ENCODE assay signal across 8 mouse cellular contexts in genomic region chr4:150212553-150212971, GRCm38 (mm10). TPM values are rescaled to one million over a fixed set of nuclear protein-coding genes. Genes with fewer than 3 reads are reported as not detected.
DNase-seq lines count a peak whose midpoint lies in the region; ATAC-seq and TF ChIP-seq lines count a peak whose summit lies in the region.

No protein-coding gene starts in this region.

- H3K4me1 ChIP-seq in ES-E14 (ENCODE audit: control insufficient read depth in 2 of 2, insufficient read depth in 2 of 2, low read length in 2 of 2, poor library complexity in 1 of 2): peaks cover 0 to 9% of the 10 kb centered on the region in 2 experiments; a peak in 2 of 4 replicates
- no peaks in the 10 kb centered on the region for H3K4me1 ChIP-seq in embryonic facial prominence, embryonic 11.5 days (ENCODE audit: control insufficient read depth, insufficient read depth, low read length)
- H3K4me1 ChIP-seq in limb, embryonic 10.5 days: peaks cover 20% of the 10 kb centered on the region

- peak overlapping the region; percentile 24; the same call in 1 of the 2 replicates for H3K27ac ChIP-seq in ES-E14 (ENCODE audit: insufficient read depth, low read depth, low read length, poor library complexity, severe bottlenecking)
- H3K27ac ChIP-seq in embryonic facial prominence, embryonic 11.5 days (replicated peaks; ENCODE audit: low read depth, low read length): no peak overlapping the region
- peak overlapping the region; percentile 83 for H3K27ac ChIP-seq in limb, embryonic 10.5 days
- no peak overlapping the region for H3K27ac ChIP-seq in left cerebral cortex, adult 2 months

- DNase-seq in 3T3-L1 (ENCODE audit: low read depth, low spot score): peak; percentile 48
- DNase-seq in ES-E14 (ENCODE audit: low read depth, low spot score): peak; percentile 84
- peak; percentile 90 for DNase-seq in embryonic facial prominence, embryonic 11.5 days (ENCODE audit: low spot score)
- DNase-seq in heart, postnatal 14 days: peak; percentile 28 to 54
- DNase-seq in limb, embryonic 10.5 days (ENCODE audit: low spot score): peak; percentile 80
- peak; percentile 83 for DNase-seq in mesoderm, embryonic 11.5 days (ENCODE audit: low read depth, low spot score)
- DNase-seq in spleen, postnatal 4 days (ENCODE audit: low spot score in 2 of 2): peak; percentile 43 to 71
- no peak for DNase-seq in left cerebral cortex, adult 2 months (ENCODE audit: extremely low spot score in 1 of 2, low spot score in 2 of 2)

- no peaks in the 10 kb centered on the region for H3K9me3 ChIP-seq in ES-E14 (ENCODE audit: control insufficient read depth, insufficient read depth, low read depth, low read length)
- no peaks in the 10 kb centered on the region for H3K9me3 ChIP-seq in embryonic facial prominence, embryonic 11.5 days (replicated peaks; ENCODE audit: control insufficient read depth, low read length)
- no peaks in the 10 kb centered on the region for H3K9me3 ChIP-seq in limb, embryonic 10.5 days (replicated peaks)

- peak overlapping the region; percentile 57 to 76 for H3K4me3 ChIP-seq in ES-E14 (ENCODE audit: insufficient read depth in 1 of 2, low read depth in 1 of 2, low read length in 2 of 2, poor library complexity in 1 of 2, severe bottlenecking in 1 of 2)
- peak overlapping the region; percentile 14; the same call in 1 of the 2 replicates for H3K4me3 ChIP-seq in embryonic facial prominence, embryonic 11.5 days (ENCODE audit: low read depth, low read length)
- peak overlapping the region; percentile 45 for H3K4me3 ChIP-seq in limb, embryonic 10.5 days
- no peak overlapping the region for H3K4me3 ChIP-seq in left cerebral cortex, adult 2 months

- no peaks in the 10 kb centered on the region for H3K27me3 ChIP-seq in embryonic facial prominence, embryonic 11.5 days (ENCODE audit: control insufficient read depth, insufficient read depth, low read length)
- no peaks in the 10 kb centered on the region for H3K27me3 ChIP-seq in limb, embryonic 10.5 days (ENCODE audit: low read depth, poor library complexity, severe bottlenecking)

- peak overlapping the region; percentile 44 for H3K4me2 ChIP-seq in embryonic facial prominence, embryonic 11.5 days (ENCODE audit: low read depth, low read length)

- no peak for TF ChIP-seq CTCF in left cerebral cortex, adult 2 months (IDR thresholded peaks at IDR 0.05)

- under 1% methylated on average over 15 of the region's 15 CpGs for WGBS in embryonic facial prominence, embryonic 11.5 days
- WGBS in limb, embryonic 10.5 days: under 1% methylated on average over 15 of the region's 15 CpGs

- H3K36me3 ChIP-seq in ES-E14 (ENCODE audit: control insufficient read depth, insufficient read depth, low read length, poor library complexity, severe bottlenecking): no peaks in the 10 kb centered on the region
- H3K36me3 ChIP-seq in embryonic facial prominence, embryonic 11.5 days (replicated peaks; ENCODE audit: control insufficient read depth, insufficient read depth, low read depth, low read length): no peaks in the 10 kb centered on the region
- H3K36me3 ChIP-seq in limb, embryonic 10.5 days: no peaks in the 10 kb centered on the region

- H3K9ac ChIP-seq in ES-E14 (ENCODE audit: insufficient read depth, low read depth, low read length, poor library complexity, severe bottlenecking): peak overlapping the region; percentile 82
- H3K9ac ChIP-seq in embryonic facial prominence, embryonic 11.5 days (replicated peaks; ENCODE audit: low read length): peak overlapping the region; percentile 43

- ATAC-seq in embryonic facial prominence, embryonic 11.5 days (replicated peaks; ENCODE audit: insufficient number of reproducible peaks, low FRiP score, low TSS enrichment, low read depth): peak; percentile 71

- in situ Hi-C loops in ES-E14 (cut with MboI; ENCODE audit: low sequenced_read_pairs in 2 of 2, unreplicated experiment in 2 of 2): no loop called here

- intact Hi-C loops in heart, postnatal 14 days (cut with DNase I): no loop called here
- intact Hi-C loops in left cerebral cortex, adult 2 months (cut with DNase I): no loop called here

TF ChIP-seq in ES-E14, 5 proteins besides CTCF, POLR2A, EP300 and RAD21:
- TF ChIP-seq MAFK (IDR thresholded peaks at IDR 0.05; ENCODE audit: insufficient read depth, low read depth, low read length): no peak
- peak; percentile 71 for TF ChIP-seq CHD2 (IDR thresholded peaks at IDR 0.05; ENCODE audit: low read depth, low read length)
- no peak for TF ChIP-seq ZC3H11A (IDR thresholded peaks at IDR 0.05; ENCODE audit: borderline replicate concordance, low read depth, low read length)
- TF ChIP-seq ZNF384 (IDR thresholded peaks at IDR 0.05; ENCODE audit: low read depth, low read length): no peak
- TF ChIP-seq HCFC1 (IDR thresholded peaks at IDR 0.05; ENCODE audit: borderline replicate concordance, insufficient read depth, low read length): no peak

RNA-seq across cellular contexts. Expression of gene Car6, which starts 11.4 kb away (rescaled TPM):
- 0.18 and 0.21 TPM in 2 replicates for total RNA-seq in ES-E14 (2012; rRNA removed)
- polyA plus RNA-seq in embryonic facial prominence, embryonic 11.5 days (2014; fragmentation: Nextera tagmentation; extraction: Ambion mirVana): 0.18 TPM in 1 of 2 replicates, not detected in the other
- not detected for total RNA-seq in heart, postnatal 14 days (2021)
- not detected in 2 replicates for polyA plus RNA-seq in limb, embryonic 10.5 days (2016; fragmentation: Nextera tagmentation; extraction: Ambion mirVana)
- not detected for total RNA-seq in left cerebral cortex, adult 2 months (2021)

RNA-seq across cellular contexts. Expression of gene Eno1, which starts 24.0 kb away (rescaled TPM):
- total RNA-seq in ES-E14 (2012; rRNA removed): 824 and 994 TPM in 2 replicates
- 1,873 and 2,043 TPM in 2 replicates for polyA plus RNA-seq in embryonic facial prominence, embryonic 11.5 days (2014; fragmentation: Nextera tagmentation; extraction: Ambion mirVana)
- 100 to 1,000 TPM; 165 to 170 TPM for total RNA-seq in heart, postnatal 14 days (2021)
- polyA plus RNA-seq in limb, embryonic 10.5 days (2016; fragmentation: Nextera tagmentation; extraction: Ambion mirVana): 3,103 and 4,103 TPM in 2 replicates
- total RNA-seq in left cerebral cortex, adult 2 months (2021): 100 to 1,000 TPM; 410 TPM

Comparison
In these comparisons a context has a peak if more than half of its experiments do, and no peak if none do; other contexts are left out.
1. DNase-seq: peak in 3T3-L1 (single experiment), ES-E14 (single experiment), embryonic facial prominence, embryonic 11.5 days (single experiment), heart, postnatal 14 days (2 of 2), limb, embryonic 10.5 days (single experiment), mesoderm, embryonic 11.5 days (single experiment) and spleen, postnatal 4 days (2 of 2); none in left cerebral cortex, adult 2 months (0 of 2).
2. H3K27ac ChIP-seq: peak in ES-E14 (single experiment) and limb, embryonic 10.5 days (single experiment); none in embryonic facial prominence, embryonic 11.5 days (single experiment) and left cerebral cortex, adult 2 months (single experiment).